Mouse (Mus musculus): ENCODE measurements at regions not wholly inside any gene's neighbourhood (a gene's known extent, or its start where the extent isn't known, plus 50 kb on each side); places are given as distances from the start of the nearest gene placed in this dataset.

GRCm38 (mm10) chr3:101162536-101163159 lies 52.6 kb upstream of the Ptgfrn start:
- DNase-seq (ENCODE audit: low spot score) = no peak

DNA sequence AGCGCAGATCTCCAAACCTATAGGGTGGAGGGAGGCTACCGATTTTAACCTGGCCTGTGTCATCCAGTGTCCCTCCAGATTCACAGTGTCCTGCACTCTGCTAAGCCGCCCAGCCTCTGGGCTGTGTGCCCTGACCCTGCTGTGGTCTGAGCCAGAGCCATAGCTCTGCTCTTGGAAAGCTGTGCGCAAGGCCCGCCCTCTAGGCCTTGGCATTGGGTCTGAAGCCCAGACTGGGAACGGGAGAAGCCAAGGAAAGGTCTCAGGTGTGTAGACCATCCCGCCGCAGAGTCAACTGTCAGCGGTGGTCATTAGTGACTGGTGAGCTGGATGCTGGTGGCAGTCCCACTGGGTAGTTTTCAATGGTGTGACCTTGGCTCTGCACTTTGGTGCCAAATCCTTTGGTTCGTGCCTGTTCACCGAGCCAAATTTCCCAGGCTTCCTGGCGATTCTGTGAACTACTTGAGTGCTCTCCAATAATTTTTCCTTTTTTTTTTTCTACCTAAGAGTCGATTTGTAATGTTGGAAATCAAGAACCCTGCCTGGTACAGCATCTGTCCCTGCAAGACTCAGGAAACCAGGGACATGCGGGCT lies 52.0 kb upstream of the Ptgfrn start:
- no peak for DNase-seq (ENCODE audit: low spot score)

GRCm38 (mm10) chr3:101161421-101161940 lies 51.4 kb upstream of the Ptgfrn start:
- no peak for DNase-seq (ENCODE audit: low spot score)
